Mouse (Mus musculus) hindbrain, embryonic 11.5 days (tissue): ENCODE data around the gene Klhl13. TPM values are rescaled to one million over a fixed set of nuclear protein-coding genes. Genes with fewer than 3 reads are reported as not detected.

Experiments
- ATAC-seq: fragments of 200-750 bp; cut with Nextera tagmentation; 2 replicates; pipeline ENCODE4 v1.8.0; 2017; ENCODE audit warnings: mild to moderate bottlenecking, moderate TSS enrichment, moderate library complexity; ENCODE audit not compliant: low FRiP score
- DNase-seq: peaks from one replicate; pipeline ENCODE4 v3.0.0-alpha.2; 2015; ENCODE audit warnings: low spot score
- H3K27ac ChIP-seq: fragments of 300-500 bp; sonication (generic); 2 replicates; pipeline ENCODE4 v1.5.1; 2014; ENCODE audit warnings: mild to moderate bottlenecking, low read depth, low read length
- H3K27me3 ChIP-seq: fragments of 300-500 bp; sonication (generic); 2 replicates; pipeline ENCODE4 v1.6.1; 2014; ENCODE audit warnings: mild to moderate bottlenecking, low read length, moderate library complexity, mixed read lengths; ENCODE audit not compliant: control insufficient read depth, insufficient read depth
- H3K36me3 ChIP-seq: fragments of 300-500 bp; sonication (generic); 2 replicates; pipeline ENCODE4 v1.6.1; 2014; ENCODE audit warnings: mild to moderate bottlenecking, low read length, moderate library complexity, mixed read lengths; ENCODE audit not compliant: control insufficient read depth, insufficient read depth
- H3K4me1 ChIP-seq: fragments of 300-500 bp; sonication (generic); replicated peaks from 2 replicates; pipeline ENCODE4 v1.6.1; 2014; ENCODE audit warnings: low read length, mixed read lengths; ENCODE audit not compliant: control insufficient read depth, insufficient read depth
- H3K4me2 ChIP-seq: fragments of 300-500 bp; sonication (generic); replicated peaks from 2 replicates; pipeline ENCODE4 v1.6.1; 2014; ENCODE audit warnings: mild to moderate bottlenecking, low read depth, low read length
- H3K4me3 ChIP-seq: fragments of 300-500 bp; sonication (generic); 2 replicates; pipeline ENCODE4 v1.5.1; 2014; ENCODE audit warnings: low read depth, low read length
- H3K9ac ChIP-seq: fragments of 300-500 bp; sonication (generic); 2 replicates; pipeline ENCODE4 v1.6.1; 2014; ENCODE audit warnings: low read depth, low read length
- H3K9me3 ChIP-seq: fragments of 300-500 bp; sonication (generic); 2 replicates; pipeline ENCODE4 v1.6.1; 2016; ENCODE audit warnings: low read length; ENCODE audit not compliant: control insufficient read depth
- WGBS: fragments of 180-500 bp; shearing (Covaris S2); extraction: QIAGEN DNeasy Blood & Tissue Kit; methylation state at CpG from one replicate; pipeline ENCODE4 v1.1.7; 2014; 5-methylcytosine and 5-hydroxymethylcytosine counted together
- polyA plus RNA-seq: library from polyadenylated mRNA; unstranded; fragments of >200 nt; fragmentation: Nextera tagmentation; extraction: Ambion mirVana; gene quantifications from 2 replicates; pipeline ENCODE4 v1.2.1, GENCODE M21; 2014

Gene Klhl13
- polyA plus RNA-seq, 1 experiment from 2014 or later = 59.9 TPM

DNA sequence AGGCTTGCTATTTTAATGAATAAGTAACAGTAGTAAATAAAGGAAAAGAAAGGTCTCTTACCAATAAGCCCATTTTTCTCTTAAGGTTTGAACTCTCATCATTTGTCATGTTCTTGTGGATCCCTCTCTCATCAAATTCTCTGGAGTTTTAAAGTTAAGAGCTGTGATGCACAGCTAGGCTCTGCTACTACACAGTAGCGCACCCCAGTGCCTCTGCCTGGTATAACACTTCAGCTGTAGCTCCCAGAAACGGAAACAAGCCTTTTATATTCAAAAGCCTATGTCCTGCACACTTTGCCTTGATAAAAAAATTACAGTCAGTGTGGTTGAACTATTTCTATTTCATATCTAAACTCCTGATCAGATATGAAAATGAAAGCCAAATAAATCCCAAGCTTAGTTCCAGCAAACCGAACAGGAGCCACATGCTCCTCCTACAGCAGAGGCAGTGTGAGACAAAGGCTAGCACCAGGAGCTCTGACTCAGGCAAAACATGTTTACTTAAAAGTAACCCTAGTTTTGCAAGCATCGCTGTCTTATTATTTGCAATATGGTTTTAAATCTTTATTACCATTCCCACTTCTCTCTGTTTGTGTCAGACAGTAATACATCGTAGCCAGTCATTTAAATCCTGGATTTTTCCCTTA, 68.8 kb downstream of the Klhl13 start:
- ATAC-seq (peak; percentile 66; the same call in 1 of the 2 replicates), DNase-seq (peak; percentile 58)
- no peaks in the 10 kb centered on the region for H3K9me3 ChIP-seq
- H3K27ac ChIP-seq = no peak overlapping the region
- no peaks in the 10 kb centered on the region for H3K27me3 ChIP-seq
- H3K4me1 ChIP-seq = no peaks in the 10 kb centered on the region
- no peaks in the 10 kb centered on the region for H3K36me3 ChIP-seq
- no peak overlapping the region for H3K9ac ChIP-seq
- H3K4me3 ChIP-seq = no peak overlapping the region
- WGBS = 32% methylated on average over 5 of the region's 5 CpGs
- no peak overlapping the region for H3K4me2 ChIP-seq

DNA sequence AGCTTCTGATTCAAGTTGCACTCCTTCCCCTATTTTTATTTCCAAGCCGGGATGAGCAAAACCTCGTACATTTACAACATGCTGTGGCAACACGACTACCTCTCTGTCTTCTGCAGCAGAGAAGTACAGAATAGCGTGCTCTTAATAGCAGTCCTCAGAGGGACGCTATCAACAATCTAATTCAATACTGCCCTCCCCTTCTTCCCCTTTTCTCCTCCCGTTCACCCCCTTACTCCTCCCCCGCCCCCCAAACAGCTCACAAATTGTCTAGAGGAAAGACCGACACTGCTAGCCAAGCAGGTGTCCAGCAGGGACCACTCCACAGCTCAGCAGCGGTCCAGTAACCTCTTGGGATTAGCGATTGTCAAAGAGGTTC, 79.5 kb downstream of the Klhl13 start:
- no peaks in the 10 kb centered on the region for H3K27me3 ChIP-seq
- H3K9me3 ChIP-seq = no peaks in the 10 kb centered on the region
- no peaks in the 10 kb centered on the region for H3K4me1 ChIP-seq
- no peak overlapping the region for H3K4me2 ChIP-seq
- peak overlapping the region; percentile 13; the same call in 1 of the 2 replicates for H3K4me3 ChIP-seq
- H3K27ac ChIP-seq = no peak overlapping the region
- 29% methylated on average over 10 of the region's 10 CpGs for WGBS
- no peak overlapping the region for H3K9ac ChIP-seq
- ATAC-seq (0 out of 2 replicates have a peak, but pooled peaks have one; percentile 56), DNase-seq (peak; percentile 7)
- no peaks in the 10 kb centered on the region for H3K36me3 ChIP-seq

DNA sequence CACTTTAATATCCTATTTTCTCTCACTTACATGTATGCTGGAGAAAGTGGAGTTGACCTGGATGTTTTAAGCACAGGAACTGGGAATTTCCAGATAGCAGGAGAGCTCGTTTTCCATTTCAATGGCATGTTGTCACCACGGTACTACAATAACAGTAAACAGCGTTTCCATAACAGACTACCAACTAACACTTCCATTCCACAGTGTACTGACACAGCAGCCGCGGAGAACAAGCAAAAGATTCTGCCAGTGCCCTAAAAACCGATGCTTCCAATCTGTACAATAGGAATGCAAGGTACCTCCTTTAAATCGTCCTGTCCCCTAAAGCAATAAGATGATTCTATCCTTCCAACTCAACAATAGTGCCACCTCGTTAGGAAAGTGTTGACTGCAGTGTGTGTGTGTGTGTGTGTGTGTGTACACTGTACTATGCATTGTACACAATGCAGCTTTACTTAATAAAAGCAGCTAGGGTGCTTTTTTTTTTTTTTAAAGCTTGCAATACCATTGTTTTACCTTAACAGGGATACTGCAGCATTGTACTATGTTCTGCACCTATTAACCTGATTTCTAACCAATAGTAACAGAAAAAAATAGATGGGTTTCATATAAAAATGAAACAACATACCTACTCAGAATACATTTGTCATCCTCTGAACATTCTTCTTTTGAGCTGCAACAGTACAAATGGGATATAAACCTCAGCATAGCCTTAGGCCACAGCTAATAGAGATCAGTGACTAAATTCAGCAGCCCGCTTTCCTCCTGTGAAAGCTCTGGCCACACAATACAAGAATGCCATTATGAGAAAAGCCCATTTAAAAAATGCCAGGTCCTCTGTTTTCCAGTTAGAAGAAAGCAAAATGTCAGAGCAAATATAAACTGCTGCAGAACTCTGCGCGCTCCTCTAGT, 80.1 kb downstream of the Klhl13 start:
- peak overlapping the region; percentile 13; the same call in 1 of the 2 replicates for H3K4me3 ChIP-seq
- ATAC-seq (no peak), DNase-seq (peak; percentile 2)
- 58% methylated on average over 11 of the region's 11 CpGs for WGBS
- no peaks in the 10 kb centered on the region for H3K9me3 ChIP-seq
- H3K9ac ChIP-seq = no peak overlapping the region
- H3K36me3 ChIP-seq = no peaks in the 10 kb centered on the region
- peak overlapping the region; percentile 36; the same call in 1 of the 2 replicates for H3K27ac ChIP-seq
- no peak overlapping the region for H3K4me2 ChIP-seq
- no peaks in the 10 kb centered on the region for H3K4me1 ChIP-seq
- no peaks in the 10 kb centered on the region for H3K27me3 ChIP-seq

DNA sequence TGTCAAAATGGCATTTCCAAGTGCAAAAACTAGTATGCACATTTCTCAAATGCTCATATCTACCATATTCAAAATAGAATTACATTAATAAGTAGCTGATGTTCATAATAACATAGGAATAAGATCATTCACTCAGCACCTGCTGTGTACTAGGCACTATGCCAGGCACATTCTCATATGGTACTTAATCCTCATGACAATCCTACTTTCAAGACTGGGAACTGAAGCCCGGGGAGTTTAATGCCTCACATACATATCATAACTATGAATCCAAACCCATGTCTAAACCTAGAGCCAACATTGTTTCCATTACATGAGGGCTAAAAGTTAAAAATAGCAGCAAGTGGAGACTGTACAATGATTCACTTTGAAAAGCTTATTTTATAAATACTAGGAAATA, 97.3 kb downstream of the Klhl13 start:
- Histone ChIP-seq H3K4me2 (no peak overlapping the region), H3K27me3 (no peaks in the 10 kb centered on the region), H3K27ac (no peak overlapping the region), H3K9me3 (no peaks in the 10 kb centered on the region), H3K36me3 (no peaks in the 10 kb centered on the region), H3K4me1 (no peaks in the 10 kb centered on the region), H3K4me3 (no peak overlapping the region), H3K9ac (no peak overlapping the region)
- WGBS = 74% methylated on average over 1 of the region's 1 CpGs
- DNase-seq = no peak
- ATAC-seq = no peak

DNA sequence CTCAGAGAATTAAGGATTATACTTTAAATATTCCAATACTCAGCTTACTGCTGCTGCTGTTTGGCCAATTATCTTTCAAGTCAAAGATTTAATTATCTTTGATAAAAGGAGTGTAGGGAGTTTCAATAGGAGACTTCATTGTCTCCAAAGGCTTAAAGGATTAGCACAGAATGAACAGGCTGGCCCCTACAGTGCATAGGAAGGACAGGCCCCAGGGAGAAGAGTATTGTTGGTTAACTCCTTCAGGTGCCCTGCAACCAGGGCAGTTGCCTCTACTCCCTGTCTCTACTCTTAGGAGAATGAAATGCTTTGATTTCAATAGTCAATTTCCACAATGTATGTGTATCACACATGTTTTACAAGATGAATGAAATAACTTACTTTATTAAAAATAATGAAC, 116.1 kb downstream of the Klhl13 start:
- Histone ChIP-seq H3K27ac (no peak overlapping the region), H3K9me3 (no peaks in the 10 kb centered on the region), H3K9ac (no peak overlapping the region), H3K4me1 (no peaks in the 10 kb centered on the region), H3K4me3 (no peak overlapping the region), H3K4me2 (no peak overlapping the region), H3K27me3 (no peaks in the 10 kb centered on the region), H3K36me3 (no peaks in the 10 kb centered on the region)
- ATAC-seq (no peak), DNase-seq (no peak)
